Mouse (Mus musculus): ENCODE measurements at regions not wholly inside any gene's neighbourhood (a gene's known extent, or its start where the extent isn't known, plus 50 kb on each side); places are given as distances from the start of the nearest gene placed in this dataset.

- H3K4me3 ChIP-seq (ENCODE audit: insufficient read depth in 1 of 2, low read depth in 2 of 2, low read length in 2 of 2): no peak overlapping the region
- ATAC-seq (ENCODE audit: insufficient read depth): no peak
- TF ChIP-seq CTCF (IDR thresholded peaks at IDR 0.05; ENCODE audit: low read depth) (no peak), EP300 (IDR thresholded peaks at IDR 0.05; ENCODE audit: low read depth) (no peak)
- H3K36me3 ChIP-seq (replicated peaks; ENCODE audit: control insufficient read depth, insufficient read depth, low read depth): no peaks in the 10 kb centered on the region
- no peaks in the 10 kb centered on the region for H3K27me3 ChIP-seq (ENCODE audit: control insufficient read depth, insufficient read depth, low read length)
- H3K4me2 ChIP-seq (ENCODE audit: low read depth): no peak overlapping the region
- H3K4me1 ChIP-seq (replicated peaks; ENCODE audit: control insufficient read depth in 2 of 2, insufficient read depth in 2 of 2, low read length in 1 of 2): no peaks in the 10 kb centered on the region
- no peak overlapping the region for H3K9ac ChIP-seq (replicated peaks)
- H3K27ac ChIP-seq: no peak overlapping the region
- WGBS (ENCODE audit: insufficient replicate concordance): 47% methylated on average over 8 of the region's 8 CpGs
- no peaks in the 10 kb centered on the region for H3K9me3 ChIP-seq (ENCODE audit: control insufficient read depth, low read length)
- DNase-seq (ENCODE audit: low read depth in 3 of 3, low spot score in 3 of 3): no peak
These were observed 176.4 kb downstream of the Gas1 start for GRCm38 (mm10) chr13:60000618-60001347.

- ATAC-seq (ENCODE audit: insufficient read depth) (no peak), DNase-seq (ENCODE audit: low read depth in 3 of 3, low spot score in 3 of 3) (no peak)
- H3K27ac ChIP-seq: no peak overlapping the region
- WGBS (ENCODE audit: insufficient replicate concordance): 56% methylated on average over 3 of the region's 3 CpGs
- H3K36me3 ChIP-seq (replicated peaks; ENCODE audit: control insufficient read depth, insufficient read depth, low read depth): no peaks in the 10 kb centered on the region
- TF ChIP-seq EP300 (IDR thresholded peaks at IDR 0.05; ENCODE audit: low read depth) (no peak), CTCF (IDR thresholded peaks at IDR 0.05; ENCODE audit: low read depth) (no peak)
- no peak overlapping the region for H3K4me2 ChIP-seq (ENCODE audit: low read depth)
- H3K9ac ChIP-seq (replicated peaks): no peak overlapping the region
- no peaks in the 10 kb centered on the region for H3K27me3 ChIP-seq (ENCODE audit: control insufficient read depth, insufficient read depth, low read length)
- no peaks in the 10 kb centered on the region for H3K4me1 ChIP-seq (replicated peaks; ENCODE audit: control insufficient read depth in 2 of 2, insufficient read depth in 2 of 2, low read length in 1 of 2)
- no peak overlapping the region for H3K4me3 ChIP-seq (ENCODE audit: insufficient read depth in 1 of 2, low read depth in 2 of 2, low read length in 2 of 2)
- no peaks in the 10 kb centered on the region for H3K9me3 ChIP-seq (ENCODE audit: control insufficient read depth, low read length)
These were observed 174.5 kb upstream of the Tut7 start for GRCm38 (mm10) chr13:59997431-59997830.

GRCm38 (mm10) chr13:59996146-59996814, 173.3 kb upstream of the Tut7 start:
- TF ChIP-seq CTCF (IDR thresholded peaks at IDR 0.05; ENCODE audit: low read depth) (no peak), EP300 (IDR thresholded peaks at IDR 0.05; ENCODE audit: low read depth) (no peak)
- no peak overlapping the region for H3K4me2 ChIP-seq (ENCODE audit: low read depth)
- H3K27me3 ChIP-seq (ENCODE audit: control insufficient read depth, insufficient read depth, low read length): no peaks in the 10 kb centered on the region
- no peak for ATAC-seq (ENCODE audit: insufficient read depth)
- no peak overlapping the region for H3K9ac ChIP-seq (replicated peaks)
- H3K9me3 ChIP-seq (ENCODE audit: control insufficient read depth, low read length): no peaks in the 10 kb centered on the region
- no peaks in the 10 kb centered on the region for H3K4me1 ChIP-seq (replicated peaks; ENCODE audit: control insufficient read depth in 2 of 2, insufficient read depth in 2 of 2, low read length in 1 of 2)
- no peaks in the 10 kb centered on the region for H3K36me3 ChIP-seq (replicated peaks; ENCODE audit: control insufficient read depth, insufficient read depth, low read depth)
- 71% methylated on average over 13 of the region's 13 CpGs for WGBS (ENCODE audit: insufficient replicate concordance)
- H3K27ac ChIP-seq: no peak overlapping the region
- no peak for DNase-seq (ENCODE audit: low read depth in 3 of 3, low spot score in 3 of 3)
- no peak overlapping the region for H3K4me3 ChIP-seq (ENCODE audit: insufficient read depth in 1 of 2, low read depth in 2 of 2, low read length in 2 of 2)

GRCm38 (mm10) chr13:59992780-59993501, 170.0 kb upstream of the Tut7 start:
- Histone ChIP-seq H3K4me3 (ENCODE audit: insufficient read depth in 1 of 2, low read depth in 2 of 2, low read length in 2 of 2) (no peak overlapping the region), H3K27me3 (ENCODE audit: control insufficient read depth, insufficient read depth, low read length) (no peaks in the 10 kb centered on the region), H3K4me1 (replicated peaks; ENCODE audit: control insufficient read depth in 2 of 2, insufficient read depth in 2 of 2, low read length in 1 of 2) (no peaks in the 10 kb centered on the region), H3K27ac (no peak overlapping the region), H3K36me3 (replicated peaks; ENCODE audit: control insufficient read depth, insufficient read depth, low read depth) (no peaks in the 10 kb centered on the region), H3K9me3 (ENCODE audit: control insufficient read depth, low read length) (no peaks in the 10 kb centered on the region), H3K9ac (replicated peaks) (no peak overlapping the region), H3K4me2 (ENCODE audit: low read depth) (no peak overlapping the region)
- no peak for ATAC-seq (ENCODE audit: insufficient read depth)
- TF ChIP-seq CTCF (IDR thresholded peaks at IDR 0.05; ENCODE audit: low read depth): no peak
- TF ChIP-seq EP300 (IDR thresholded peaks at IDR 0.05; ENCODE audit: low read depth): no peak
- 56% methylated on average over 11 of the region's 11 CpGs for WGBS (ENCODE audit: insufficient replicate concordance)
- DNase-seq (ENCODE audit: low read depth in 3 of 3, low spot score in 3 of 3): no peak

GRCm38 (mm10) chr13:59992346-59992745, 169.4 kb upstream of the Tut7 start:
- Histone ChIP-seq H3K4me3 (ENCODE audit: insufficient read depth in 1 of 2, low read depth in 2 of 2, low read length in 2 of 2) (no peak overlapping the region), H3K27me3 (ENCODE audit: control insufficient read depth, insufficient read depth, low read length) (no peaks in the 10 kb centered on the region), H3K4me1 (replicated peaks; ENCODE audit: control insufficient read depth in 2 of 2, insufficient read depth in 2 of 2, low read length in 1 of 2) (no peaks in the 10 kb centered on the region), H3K9me3 (ENCODE audit: control insufficient read depth, low read length) (no peaks in the 10 kb centered on the region), H3K27ac (no peak overlapping the region), H3K4me2 (ENCODE audit: low read depth) (no peak overlapping the region), H3K36me3 (replicated peaks; ENCODE audit: control insufficient read depth, insufficient read depth, low read depth) (no peaks in the 10 kb centered on the region), H3K9ac (replicated peaks) (no peak overlapping the region)
- no peak for ATAC-seq (ENCODE audit: insufficient read depth)
- TF ChIP-seq CTCF (IDR thresholded peaks at IDR 0.05; ENCODE audit: low read depth): no peak
- TF ChIP-seq EP300 (IDR thresholded peaks at IDR 0.05; ENCODE audit: low read depth): no peak
- no peak for DNase-seq (ENCODE audit: low read depth in 3 of 3, low spot score in 3 of 3)
